11 mouse cellular contexts compared by ENCODE assay signal in genomic region chr6:147525236-147525635, GRCm38 (mm10).
"Had no signal": no experiment of that assay in that cellular context is flagged by ENCODE, and none has a peak within 500 bp of the region (broad histone marks: within the 10 kb centered on the region; RNA-seq: fewer than 3 reads in every experiment).

No protein-coding gene starts in this region.

- DNase-seq: lung, adult 2 months; lung, postnatal 14 days; lung, postnatal 36 days; retina, postnatal 1 day; right cerebral cortex, adult 18-20 months; right cerebral cortex, postnatal 25 days; right cerebral cortex, postnatal 4 days; spleen, adult 18-20 months; thymus, adult 18-20 months; thymus, postnatal 14 days; thymus, postnatal 36 days had no signal
